Mouse (Mus musculus): ENCODE data around the gene Arsk. TPM values are rescaled to one million over a fixed set of nuclear protein-coding genes. Genes with fewer than 3 reads are reported as not detected.
A peak's percentile ranks its signal among the peaks of the same experiment; 100 is the strongest.

Gene Arsk
- total RNA-seq, 2 experiments from 2014 or later = 0.84 to 1.8 TPM

- ATAC-seq (replicated peaks; ENCODE audit: low FRiP score, poor library complexity, severe bottlenecking) = no peak
Observed at GRCm38 (mm10) chr13:76044971-76045370, 53.5 kb downstream of the Arsk start.

DNA sequence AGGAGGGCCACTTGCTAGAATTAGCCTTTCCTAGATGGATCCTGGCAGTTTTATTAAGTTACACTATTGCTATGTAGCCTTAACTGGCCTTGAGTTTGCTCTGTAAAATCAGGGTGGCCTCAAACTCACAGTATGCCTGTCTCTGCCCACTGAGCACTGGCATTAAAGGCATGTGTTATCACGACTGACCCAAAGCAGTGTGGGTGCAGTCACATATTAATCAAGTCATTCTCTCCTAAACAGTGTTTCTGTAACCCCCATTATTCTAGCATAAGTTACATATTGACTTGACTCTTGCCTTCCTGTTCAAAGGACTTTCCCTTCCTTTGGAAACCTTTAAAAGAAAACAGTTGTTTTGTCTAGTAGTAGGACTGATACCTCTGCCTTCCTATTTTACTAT, 56.0 kb downstream of the Arsk start:
- no peak for ATAC-seq (replicated peaks; ENCODE audit: low FRiP score, poor library complexity, severe bottlenecking)

DNA sequence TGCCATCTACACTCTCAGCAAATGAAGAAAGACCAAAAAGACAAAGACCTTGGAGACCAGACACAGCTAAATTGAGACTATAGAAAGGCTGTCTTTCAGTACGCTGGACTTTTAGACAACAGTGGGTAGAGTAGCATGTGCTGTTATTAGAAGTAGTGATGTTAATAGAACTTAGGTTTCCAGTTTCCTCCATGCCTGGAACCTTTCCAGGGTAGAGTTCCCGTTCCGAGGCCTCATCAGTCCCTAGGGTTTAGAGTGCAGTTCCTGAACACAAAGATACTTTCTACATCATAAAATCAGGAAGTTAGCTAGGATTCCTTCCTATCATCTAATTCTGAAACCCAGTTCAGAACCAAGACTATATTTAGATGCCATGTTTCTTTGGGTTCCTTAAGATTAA, 73.9 kb downstream of the Arsk start:
- no peak for ATAC-seq (replicated peaks; ENCODE audit: low FRiP score, poor library complexity, severe bottlenecking)

DNA sequence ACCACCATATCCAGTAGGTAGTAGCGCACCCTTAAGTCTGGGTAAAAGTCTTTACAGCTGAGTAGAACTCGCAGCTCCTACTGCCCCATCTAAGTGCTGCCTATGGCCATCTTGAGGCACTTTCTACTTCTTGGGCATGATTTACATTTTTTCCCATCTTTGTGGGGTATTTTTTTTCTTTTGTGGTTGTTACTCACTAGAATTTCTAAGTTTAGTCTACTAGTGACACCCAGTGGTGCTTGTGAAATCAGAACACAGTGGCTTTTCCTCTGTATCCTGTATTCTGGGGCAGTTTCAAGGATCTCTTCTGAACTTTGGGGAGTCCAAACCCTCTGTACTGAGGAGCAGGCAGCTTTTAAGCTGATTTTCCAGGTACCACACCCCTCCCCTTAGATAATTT, 76.7 kb downstream of the Arsk start:
- ATAC-seq (replicated peaks; ENCODE audit: low FRiP score, poor library complexity, severe bottlenecking) = no peak

DNA sequence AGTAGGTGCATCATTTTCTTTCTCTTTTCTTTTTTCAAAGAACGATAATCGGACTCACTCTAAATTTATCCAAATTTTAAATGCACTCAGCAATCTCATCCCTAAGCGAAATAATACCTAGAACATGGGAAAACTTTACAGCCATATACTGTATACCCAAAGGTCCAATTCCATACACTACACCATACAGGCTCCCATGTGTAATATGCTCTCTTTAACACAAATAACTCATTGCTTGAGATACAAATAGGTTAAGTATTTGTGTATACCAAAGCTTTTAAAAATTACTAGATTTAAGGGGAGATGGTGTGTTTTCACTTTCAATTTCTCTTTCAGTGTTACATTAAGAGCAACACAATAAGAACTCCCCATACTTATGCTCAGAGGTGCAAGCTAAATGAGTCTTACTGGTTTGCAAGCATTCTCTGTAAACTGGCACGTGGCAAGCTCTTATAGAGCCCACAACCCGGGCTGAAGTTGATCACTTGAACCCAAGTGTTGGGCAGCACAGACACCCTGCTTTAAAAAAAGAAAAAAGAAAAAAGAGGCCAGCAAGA, 79.5 kb downstream of the Arsk start:
- ATAC-seq (replicated peaks; ENCODE audit: low FRiP score, poor library complexity, severe bottlenecking) = no peak

- peak; percentile 91 for ATAC-seq (replicated peaks; ENCODE audit: low FRiP score, poor library complexity, severe bottlenecking)
Observed at GRCm38 (mm10) chr13:76017974-76018843, 80.3 kb downstream of the Arsk start, which contains the start of gene Rfesd. TSS of gene Rfesd (minus strand) at chr13:76018719.

- peak; percentile 78 for ATAC-seq (replicated peaks; ENCODE audit: low FRiP score, poor library complexity, severe bottlenecking)
Observed at GRCm38 (mm10) chr13:76017465-76017864, 81.0 kb downstream of the Arsk start.

DNA sequence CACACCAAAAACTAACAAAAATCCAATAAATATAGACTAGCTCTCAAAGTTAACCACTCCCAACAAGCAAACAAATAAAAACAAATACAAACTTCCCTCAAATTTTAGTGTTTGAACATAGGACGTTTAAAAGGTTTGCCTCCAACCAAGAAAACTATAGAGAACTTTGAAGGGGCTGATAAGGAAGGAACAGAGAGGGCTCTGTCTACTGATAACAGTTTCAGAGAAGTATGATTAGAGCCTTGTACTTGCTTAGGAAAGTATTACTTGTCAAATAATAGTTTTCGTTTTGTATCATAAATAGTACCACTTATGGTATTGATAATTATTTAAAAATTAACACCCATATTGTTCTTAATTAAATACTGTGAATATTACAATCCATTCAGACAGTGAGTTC, 83.9 kb downstream of the Arsk start:
- no peak for ATAC-seq (replicated peaks; ENCODE audit: low FRiP score, poor library complexity, severe bottlenecking)

Other genes with a start within 250 kb of the Arsk start
- 1.3 and 1.4 TPM in 2 replicates for gene Rhobtb3, start 154.7 kb downstream of the Arsk start, total RNA-seq (2015; ENCODE audit: low replicate concordance)
- 0.30 TPM in 1 of 2 replicates, not detected in the other for gene Rhobtb3, start 154.7 kb downstream of the Arsk start, total RNA-seq (2017; ENCODE audit: low replicate concordance)
- gene Spata9, start 131.5 kb downstream of the Arsk start, total RNA-seq (2015; ENCODE audit: low replicate concordance) = not detected in 2 replicates
- gene Spata9, start 131.5 kb downstream of the Arsk start, total RNA-seq (2017; ENCODE audit: low replicate concordance) = not detected in 2 replicates
- 21.6 and 52.0 TPM in 2 replicates for gene Rfesd, start 79.9 kb downstream of the Arsk start, total RNA-seq (2015; ENCODE audit: low replicate concordance)
- 8.1 and 18.6 TPM in 2 replicates for gene Rfesd, start 79.9 kb downstream of the Arsk start, total RNA-seq (2017; ENCODE audit: low replicate concordance)
- 0.72 TPM in 1 of 2 replicates, not detected in the other for gene Gpr150, start 41.7 kb downstream of the Arsk start, total RNA-seq (2015; ENCODE audit: low replicate concordance)
- 0.26 TPM in 1 of 2 replicates, not detected in the other for gene Gpr150, start 41.7 kb downstream of the Arsk start, total RNA-seq (2017; ENCODE audit: low replicate concordance)
- 2.5 and 7.2 TPM in 2 replicates for gene Ttc37, start 74 bp upstream of the Arsk start, total RNA-seq (2015; ENCODE audit: low replicate concordance)
- gene Ttc37, start 74 bp upstream of the Arsk start, total RNA-seq (2017; ENCODE audit: low replicate concordance) = 4.5 and 9.4 TPM in 2 replicates
- not detected in 2 replicates for gene Fam81b, start 206.4 kb upstream of the Arsk start, total RNA-seq (2015; ENCODE audit: low replicate concordance)
- gene Fam81b, start 206.4 kb upstream of the Arsk start, total RNA-seq (2017; ENCODE audit: low replicate concordance) = not detected in 2 replicates